Mouse (Mus musculus): Measurements from ENCODE around the gene Cd63.

Cd63 gene

DNA sequence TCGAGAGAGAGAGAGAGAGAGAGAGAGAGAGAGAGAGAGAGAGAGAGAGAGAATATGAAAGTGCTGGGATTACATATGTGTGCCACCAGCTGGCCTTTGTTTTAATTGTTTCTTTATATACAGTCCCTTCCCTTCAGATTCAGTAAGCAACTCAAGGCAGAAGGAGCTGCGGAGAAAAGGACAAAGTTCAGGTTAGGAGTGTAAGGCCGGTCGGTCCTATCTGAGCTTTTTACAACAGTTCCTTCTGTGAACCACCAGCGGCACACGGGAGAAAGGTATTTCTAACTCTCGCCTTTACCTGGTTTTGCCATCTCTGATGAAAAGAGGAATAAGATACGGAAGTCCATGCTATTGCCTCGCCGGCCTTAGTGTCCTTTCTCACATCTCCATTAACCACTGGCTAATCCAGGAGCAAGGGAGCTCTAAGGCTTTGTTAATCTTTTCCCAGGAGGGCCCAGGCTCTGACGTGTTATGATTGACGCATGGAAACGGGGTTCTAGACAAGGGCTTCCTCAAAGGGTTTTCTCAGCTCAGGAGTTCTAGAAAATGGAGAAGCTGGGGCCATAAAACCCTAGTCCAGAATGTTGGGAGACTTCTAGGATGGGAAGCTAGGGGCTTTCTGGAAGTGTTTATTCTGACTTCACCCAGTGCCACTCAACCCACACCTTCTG is 8.1 kb downstream of the Cd63 start:
- DNase-seq = peak in 1 of 2 experiments; percentile 58

DNA sequence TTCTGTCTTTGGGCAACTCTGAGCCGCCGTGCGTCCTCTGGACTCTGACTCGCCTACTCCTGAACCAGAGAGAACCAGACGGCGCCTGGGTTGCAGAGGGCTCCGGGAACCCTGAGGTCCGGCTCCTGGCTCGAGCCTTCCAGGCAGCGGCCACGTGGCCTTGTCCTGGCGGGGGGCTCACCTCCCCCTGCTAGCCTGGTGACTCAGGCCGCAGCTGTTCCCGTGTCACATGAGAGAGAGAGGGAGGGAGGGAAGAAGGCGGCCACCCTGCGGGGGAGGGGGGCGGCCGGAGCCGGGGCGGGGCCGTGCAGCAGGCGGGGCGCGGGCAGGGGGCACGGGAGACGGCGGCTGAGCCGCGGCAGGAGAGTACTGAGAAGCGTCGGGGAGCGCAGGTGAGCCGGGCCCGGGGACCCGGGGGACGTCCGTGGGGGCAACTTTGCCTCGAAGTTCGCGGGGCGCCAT is 8.8 kb downstream of the Cd63 start:
- peak; percentile 90 to 95 for DNase-seq

DNA sequence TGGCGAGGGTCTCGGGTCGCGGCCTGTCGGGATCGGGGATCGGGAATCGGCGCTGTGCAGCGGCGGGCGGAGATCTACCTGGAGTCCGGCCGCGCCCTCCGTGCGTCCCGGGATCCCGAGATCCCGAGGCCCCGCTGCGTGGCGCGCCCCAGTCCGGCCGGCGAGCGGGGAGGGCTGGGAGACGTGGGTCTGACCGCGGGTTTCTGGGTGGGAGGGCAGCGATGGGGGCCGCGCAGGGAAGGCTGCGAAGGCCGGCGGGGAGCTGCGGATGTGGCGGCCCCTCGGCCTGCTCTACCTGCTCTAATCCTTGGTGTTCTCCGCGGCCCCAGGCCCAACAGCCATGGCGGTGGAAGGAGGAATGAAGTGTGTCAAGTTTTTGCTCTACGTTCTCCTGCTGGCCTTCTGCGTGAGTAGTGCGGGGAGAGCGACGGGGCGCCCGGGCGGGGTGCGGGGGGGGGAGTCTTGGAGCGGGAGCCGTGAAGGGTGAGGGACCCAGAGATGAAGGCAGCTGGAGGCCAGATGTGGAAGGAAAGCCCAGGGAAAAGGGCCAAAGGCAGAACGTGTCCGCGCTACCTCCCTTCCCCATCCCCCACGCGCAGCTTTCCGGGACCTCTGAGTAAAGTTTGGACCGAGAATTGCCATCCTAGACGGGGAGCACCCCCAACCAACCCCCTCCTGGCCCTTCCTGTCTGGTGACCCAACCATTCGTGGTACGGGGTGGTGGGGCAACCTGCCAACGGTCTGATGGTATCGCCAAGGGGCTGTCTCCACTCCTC is 9.5 kb downstream of the Cd63 start:
- DNase-seq = peak; percentile 70 to 76

DNA sequence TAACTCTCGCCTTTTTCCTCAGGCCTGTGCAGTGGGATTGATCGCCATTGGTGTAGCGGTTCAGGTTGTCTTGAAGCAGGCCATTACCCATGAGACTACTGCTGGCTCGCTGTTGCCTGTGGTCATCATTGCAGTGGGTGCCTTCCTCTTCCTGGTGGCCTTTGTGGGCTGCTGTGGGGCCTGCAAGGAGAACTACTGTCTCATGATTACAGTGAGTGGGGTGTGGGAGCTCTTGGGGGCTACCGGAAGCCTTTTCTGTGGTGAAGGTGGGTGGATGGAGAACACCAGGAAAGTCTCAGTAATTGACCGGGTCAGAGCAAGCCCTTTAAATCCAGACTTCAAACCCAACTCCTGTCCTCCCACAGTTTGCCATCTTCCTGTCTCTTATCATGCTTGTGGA is 10.6 kb downstream of the Cd63 start:
- DNase-seq = no peak

DNA sequence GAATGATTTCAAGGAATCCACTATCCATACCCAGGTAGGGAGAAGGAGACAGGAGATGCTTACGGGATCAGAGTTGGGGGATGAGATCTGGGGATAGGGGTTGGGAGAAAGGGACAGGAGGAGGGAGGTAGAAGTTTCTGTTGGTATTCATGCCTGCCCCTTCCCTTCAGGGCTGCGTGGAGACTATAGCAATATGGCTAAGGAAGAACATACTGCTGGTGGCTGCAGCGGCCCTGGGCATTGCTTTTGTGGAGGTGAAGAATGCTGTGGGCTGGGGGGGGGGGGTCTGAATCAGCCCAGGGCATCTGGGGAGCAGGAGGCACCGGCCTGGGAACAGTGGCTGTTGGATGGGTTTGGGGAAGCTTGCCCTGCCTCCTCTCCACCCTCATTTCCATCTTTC is 11.5 kb downstream of the Cd63 start:
- DNase-seq = no peak

DNA sequence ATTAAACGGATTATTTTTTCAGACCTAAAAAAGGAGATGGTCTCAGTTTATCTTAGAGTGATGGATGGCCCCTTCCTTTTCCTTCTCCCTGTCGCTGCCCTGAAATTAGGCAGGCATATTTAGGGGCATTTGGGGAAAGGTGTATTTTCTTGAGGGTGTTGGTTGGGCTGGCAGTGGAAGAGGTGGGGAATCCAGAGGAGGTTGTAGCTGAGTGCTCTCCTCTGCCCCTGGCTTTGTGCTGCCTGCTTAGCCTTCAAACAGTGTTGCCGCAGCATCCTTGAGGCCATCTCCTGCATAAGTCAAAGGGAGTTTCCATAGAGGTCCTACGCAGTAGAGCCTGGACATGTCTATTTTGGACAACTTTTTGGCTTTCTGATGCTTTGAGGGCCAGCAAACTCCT is 12.0 kb downstream of the Cd63 start:
- no peak for DNase-seq

DNA sequence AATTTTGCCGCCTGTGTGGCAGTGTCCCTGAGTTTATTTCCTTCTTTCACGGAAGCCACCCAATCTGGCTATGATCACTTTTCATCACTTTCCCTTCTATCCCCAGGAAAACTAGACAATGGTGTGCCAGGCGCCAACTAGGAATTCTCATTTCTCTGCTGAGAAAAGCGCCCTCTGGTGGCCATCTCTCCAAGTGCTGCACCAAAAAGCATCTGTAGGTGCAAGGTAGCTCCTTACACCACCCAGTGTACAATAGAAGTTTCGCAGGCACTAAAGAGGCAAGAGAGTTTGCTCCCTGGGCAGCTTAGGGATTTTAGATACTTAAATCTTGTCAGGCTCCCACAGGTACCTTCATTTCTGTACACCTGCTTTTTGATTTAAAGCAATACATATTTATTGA is 12.4 kb downstream of the Cd63 start:
- peak; percentile 96 for DNase-seq

DNA sequence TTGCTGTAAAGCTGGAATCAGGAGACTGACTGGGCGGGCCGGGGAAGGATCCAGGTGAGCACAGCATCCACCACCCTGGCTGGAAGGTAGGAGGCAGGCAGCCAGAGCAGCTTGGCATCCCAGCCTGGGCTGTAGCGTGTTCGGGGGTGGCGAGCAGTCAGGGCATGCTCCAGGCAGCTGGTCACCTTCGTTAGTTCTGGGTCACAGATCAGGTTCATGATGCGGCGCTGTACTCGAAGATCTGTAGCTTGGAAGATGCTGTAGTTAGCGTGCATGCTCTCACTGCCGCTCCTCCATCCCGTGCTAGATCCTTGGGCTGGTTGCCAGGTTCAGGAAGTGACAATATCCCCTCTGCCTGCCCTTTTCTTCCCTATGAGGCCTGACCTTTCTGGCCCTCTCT is 12.9 kb downstream of the Cd63 start:
- DNase-seq = peak in 1 of 2 experiments; percentile 30

DNA sequence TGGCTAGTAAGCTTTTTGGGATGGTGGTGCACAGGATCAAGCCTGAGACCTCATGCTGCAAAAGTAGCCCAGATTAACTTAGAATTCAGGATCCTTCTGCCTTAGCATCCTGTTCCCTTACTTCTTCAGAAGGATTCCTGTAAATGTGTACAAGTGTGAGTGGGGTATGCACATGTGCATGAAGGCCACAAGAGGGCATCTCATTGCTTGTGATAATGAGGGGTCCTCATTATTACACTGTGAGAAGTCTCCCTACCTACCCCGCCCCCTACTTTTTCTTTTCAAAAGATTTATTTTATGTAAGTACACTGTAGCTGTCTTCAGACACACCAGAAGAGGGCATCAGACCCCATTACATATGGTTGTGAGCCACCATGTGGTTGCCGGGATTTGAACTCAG is 14.8 kb downstream of the Cd63 start:
- DNase-seq = no peak

DNA sequence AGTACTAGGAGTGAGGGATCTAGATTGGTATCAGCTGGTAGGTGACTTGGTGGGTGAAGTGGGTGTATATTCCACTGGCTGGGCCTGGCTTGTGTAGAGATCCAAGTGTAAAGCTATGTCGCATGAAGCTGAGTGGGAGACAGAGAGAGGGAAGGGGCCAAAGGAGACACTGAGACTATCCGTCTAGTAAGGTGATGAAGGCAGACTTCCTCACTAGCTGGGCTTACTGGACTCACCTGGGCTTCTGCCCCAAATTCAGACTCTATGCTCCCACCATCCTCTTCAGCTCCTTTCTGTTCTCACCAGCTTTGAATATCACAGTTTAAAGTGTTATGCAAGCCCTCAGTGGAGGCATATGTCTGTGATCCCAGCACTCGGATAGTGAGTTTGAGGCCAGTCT is 15.9 kb downstream of the Cd63 start:
- DNase-seq = no peak

DNA sequence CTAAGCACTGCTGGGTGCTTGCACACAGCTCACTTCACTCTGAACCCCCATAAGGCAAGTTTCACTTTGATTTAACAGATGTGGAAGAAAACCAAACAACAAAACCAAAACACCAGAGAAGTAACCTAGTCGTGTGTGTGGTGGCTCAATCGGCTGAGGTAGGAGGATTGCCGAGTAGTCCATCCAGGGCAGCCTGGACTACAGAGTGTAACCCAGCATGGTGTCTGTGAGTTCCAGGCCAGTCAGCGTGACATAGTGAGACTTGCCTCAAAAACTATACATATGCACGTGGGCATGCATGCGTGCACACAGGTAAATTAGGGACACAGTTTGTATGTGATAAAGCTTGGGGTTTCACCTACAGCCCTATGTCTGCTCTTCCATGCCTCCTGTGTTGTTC is 16.6 kb downstream of the Cd63 start:
- DNase-seq = no peak

DNA sequence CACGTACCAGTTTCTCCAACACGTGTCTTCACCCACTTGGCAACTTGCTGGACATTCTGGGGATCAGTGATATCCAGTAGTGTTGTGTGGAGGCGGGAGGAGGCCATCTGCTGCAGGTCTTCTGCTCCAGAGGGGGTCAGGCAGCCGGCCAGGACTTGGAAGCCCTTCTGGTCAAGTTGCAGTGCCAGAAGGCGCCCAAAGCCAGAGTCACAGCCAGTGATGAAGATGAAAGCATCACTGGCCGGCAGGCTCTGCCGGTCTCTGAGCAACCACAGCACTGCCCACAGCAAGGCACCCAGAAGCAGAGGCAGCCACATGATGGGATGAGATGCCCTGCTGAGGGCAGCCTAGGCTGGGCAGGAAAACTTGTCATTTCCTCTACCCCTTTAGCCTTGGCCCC is 17.5 kb downstream of the Cd63 start:
- DNase-seq = peak in 1 of 2 experiments; percentile 42

DNA sequence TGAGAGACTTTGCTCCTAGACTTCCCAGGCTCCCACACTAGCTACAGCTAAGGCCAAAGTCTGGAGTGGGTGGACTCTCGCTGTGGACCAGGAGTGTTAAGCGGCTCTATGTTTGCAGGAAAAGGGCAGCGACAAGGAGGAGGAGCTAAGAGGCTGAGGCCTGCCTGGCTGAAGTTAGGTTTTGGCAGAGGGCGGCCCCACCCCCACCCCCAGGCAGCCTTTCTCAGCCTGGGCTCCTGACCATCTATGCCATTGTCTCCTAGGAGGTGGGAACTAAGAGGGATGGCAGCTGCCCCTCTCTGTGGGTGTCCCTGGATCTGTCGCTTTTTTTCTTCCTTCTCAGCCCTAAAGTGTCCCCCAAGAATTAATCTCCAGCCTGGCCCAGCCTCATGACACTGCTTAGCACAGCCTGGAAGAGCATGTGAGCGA is 18.4 kb downstream of the Cd63 start:
- peak; percentile 59 to 76 for DNase-seq

DNA sequence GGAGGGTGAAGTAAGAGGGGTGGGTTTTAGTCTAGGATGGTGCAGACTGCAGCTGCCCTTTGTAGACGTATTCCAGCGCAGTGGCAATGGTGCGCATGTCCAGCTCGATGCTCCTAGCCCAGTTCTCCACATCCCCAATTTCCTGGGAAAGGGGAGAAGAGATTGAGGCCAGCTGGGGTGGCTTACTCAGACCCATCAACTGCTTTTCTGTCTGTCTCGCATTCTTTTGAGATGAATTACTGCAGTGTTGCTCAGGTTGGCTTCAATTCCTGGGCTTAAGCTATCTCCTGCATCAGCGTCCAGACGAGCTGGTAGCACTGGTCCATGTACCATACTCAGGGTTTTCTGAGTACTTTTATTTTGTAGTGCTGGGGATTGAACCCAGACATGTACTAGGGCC is 19.2 kb downstream of the Cd63 start:
- no peak for DNase-seq

DNA sequence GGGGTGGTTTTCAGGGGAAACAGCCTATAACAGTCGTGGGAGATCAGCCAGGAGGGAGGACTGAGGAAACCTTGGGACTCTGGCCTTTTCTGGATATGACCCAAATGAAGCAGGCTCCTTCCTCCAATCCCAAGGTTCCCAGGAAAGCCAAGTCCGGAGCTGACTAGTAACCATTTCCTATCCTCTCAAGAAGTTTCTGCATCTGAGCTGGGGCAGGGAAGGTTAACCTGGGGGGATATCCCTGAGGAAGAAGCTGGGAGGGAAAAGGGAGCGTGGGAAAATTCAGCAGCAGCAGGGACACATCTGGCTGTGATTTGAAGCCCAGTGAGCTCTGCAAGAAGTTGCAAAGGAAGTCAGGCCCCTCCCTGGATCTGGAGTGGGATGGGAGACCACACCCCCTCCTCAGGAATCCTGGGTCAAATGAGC is 20.0 kb downstream of the Cd63 start:
- DNase-seq = peak; percentile 50 to 65

DNA sequence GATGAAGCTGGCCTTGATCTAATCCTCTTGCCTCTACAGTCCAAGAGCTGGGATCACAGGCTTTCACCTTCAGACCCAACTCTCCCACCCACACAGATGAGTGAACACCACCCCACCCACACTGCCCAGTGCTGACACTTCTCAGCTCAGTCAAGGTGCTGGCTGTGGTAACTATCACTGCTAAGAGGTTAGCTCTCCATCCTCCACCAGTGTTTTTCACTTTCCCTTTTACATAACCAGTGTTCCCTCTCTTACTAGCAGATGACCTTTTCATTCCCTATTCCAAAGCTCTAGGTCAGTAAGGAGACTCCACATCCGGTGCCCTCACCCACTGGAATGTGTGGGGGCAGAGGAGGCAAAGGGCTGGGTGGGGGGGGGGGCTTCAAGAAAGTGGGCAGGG is 20.5 kb downstream of the Cd63 start:
- DNase-seq = no peak

DNA sequence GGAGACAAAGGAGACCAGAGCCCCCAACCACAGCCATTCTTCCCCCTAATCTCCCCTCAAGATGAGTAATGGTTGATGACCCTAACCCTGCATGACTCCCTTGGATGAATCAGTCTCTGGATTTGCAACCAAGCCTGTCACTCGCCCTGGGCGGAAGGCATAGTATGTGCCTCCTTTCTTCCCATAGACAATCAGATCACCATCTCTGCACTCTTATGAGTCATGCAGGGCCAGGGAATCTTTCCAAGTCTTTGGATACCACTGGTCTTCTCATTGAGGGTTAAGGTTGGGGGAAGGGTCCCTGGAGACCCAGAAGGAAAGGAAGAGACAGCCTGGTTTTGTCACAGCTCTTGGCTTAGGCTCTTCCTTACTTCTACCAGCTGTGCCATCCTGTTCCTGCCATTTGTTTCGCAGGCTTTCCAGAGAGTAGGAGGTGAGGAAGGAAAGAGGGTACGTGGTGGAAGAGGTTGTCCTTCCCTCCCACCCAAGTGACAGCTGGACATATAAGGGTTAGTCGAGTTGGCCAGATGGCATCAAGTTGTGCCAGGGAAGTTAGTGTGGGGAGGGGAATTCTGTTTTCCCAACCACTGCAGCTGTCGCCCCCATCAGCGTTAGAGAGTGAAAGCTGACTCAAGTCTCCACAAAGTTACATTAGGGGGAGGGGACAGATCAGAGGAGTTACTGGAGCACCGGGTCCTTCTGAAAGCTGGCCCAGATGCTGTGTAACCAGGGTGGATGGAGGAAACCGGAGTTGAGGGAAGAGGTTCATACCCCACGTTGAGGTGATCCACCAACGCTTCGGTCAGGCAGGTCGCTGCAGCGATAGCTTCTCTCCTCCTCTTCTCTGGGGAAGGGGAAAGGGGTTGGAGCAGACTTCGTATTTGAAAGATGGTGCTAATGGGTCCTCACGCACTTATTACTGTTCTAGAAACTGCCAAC is 21.4 kb downstream of the Cd63 start:
- no peak for DNase-seq

DNA sequence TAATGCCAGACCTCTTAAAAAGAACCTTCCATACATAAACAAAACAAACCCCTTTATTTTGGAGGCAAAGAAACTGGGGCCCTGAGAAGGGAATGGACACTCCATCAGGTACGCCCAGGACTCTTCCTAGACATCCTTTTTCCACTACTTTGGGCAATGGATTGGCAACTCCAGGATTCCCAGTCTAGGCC is 21.9 kb downstream of the Cd63 start, which contains the start of gene Rdh5:
Gene Rdh5, minus strand, starts transcription at position 67 of the 191 bp plus-strand sequence.
- DNase-seq = no peak

DNA sequence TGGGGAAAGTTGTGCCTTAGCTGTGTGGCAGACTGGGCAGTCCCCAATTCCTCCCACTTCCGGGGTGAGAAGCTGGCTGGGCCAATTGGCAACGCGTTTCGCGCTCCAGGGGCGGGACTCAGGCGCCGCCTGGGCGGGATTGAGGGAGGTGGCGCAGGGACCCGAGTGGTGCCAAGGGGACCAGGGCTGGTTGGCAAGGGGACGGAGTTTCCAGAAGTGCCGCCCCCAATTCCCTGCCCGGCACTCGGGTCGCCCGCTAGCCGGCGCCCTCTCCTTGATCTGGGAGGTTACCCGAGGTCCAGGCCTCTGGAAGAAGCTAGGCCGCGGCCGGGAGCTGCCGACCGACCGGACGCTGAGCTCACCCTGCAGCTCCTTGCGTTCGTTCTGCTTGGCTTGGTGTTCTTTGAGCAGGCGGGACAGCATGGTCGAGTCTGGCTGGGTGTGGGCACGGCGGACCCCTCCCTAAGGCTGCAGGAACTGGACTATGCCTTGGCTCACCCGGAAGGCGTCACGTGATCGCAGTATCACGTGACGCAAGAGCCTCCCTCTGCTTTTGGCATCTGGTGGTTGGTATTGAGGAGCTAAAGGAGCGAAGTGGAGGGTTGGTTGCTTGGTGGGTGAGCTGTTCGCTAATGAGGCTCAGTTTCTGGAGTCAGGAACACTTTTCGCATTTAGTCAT is 22.4 kb downstream of the Cd63 start:
- DNase-seq = peak; percentile 95 to 96

DNA sequence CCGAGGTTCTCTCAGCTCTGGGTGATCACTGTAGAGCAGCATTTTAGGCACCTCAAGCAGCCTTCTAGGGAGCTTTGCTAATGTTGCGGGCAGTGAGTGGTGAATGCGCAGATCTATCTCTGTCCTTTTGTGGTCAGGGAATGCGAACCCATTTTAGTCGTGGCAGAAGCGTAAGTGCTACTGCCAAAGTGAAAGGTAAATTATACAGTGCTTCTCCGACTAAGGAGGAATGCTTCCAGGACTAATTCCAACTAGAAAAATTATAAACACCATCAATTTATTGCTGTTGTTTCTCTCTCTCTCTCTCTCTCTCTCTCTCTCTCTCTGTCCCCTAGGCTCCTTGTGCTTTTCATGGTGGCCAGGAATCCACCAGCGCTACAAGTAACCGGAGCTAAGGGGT is 23.1 kb downstream of the Cd63 start, which contains the start of gene Bloc1s1:
Gene Bloc1s1, minus strand, starts transcription at position 101 of the 400 bp plus-strand sequence.
- DNase-seq = no peak

DNA sequence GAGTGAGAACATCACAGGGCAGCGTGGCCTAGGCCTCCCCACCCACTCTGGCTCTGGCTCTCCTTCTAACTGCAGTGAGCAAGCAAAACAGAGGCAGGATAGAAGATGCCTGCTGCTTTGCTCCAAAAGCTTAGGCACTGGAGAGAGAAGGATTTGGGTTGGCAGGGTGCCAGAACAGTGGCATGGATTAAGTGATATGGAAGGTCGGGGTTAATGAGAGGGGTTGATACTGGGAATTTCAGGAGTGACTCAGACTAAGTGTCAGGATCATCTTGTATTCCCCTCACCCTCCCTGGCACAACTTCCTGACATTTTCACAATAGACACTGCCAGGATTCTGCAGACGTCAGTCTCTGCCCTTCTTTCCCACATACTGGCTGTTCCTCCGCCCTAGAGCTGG is 27.6 kb downstream of the Cd63 start:
- DNase-seq = no peak

DNA sequence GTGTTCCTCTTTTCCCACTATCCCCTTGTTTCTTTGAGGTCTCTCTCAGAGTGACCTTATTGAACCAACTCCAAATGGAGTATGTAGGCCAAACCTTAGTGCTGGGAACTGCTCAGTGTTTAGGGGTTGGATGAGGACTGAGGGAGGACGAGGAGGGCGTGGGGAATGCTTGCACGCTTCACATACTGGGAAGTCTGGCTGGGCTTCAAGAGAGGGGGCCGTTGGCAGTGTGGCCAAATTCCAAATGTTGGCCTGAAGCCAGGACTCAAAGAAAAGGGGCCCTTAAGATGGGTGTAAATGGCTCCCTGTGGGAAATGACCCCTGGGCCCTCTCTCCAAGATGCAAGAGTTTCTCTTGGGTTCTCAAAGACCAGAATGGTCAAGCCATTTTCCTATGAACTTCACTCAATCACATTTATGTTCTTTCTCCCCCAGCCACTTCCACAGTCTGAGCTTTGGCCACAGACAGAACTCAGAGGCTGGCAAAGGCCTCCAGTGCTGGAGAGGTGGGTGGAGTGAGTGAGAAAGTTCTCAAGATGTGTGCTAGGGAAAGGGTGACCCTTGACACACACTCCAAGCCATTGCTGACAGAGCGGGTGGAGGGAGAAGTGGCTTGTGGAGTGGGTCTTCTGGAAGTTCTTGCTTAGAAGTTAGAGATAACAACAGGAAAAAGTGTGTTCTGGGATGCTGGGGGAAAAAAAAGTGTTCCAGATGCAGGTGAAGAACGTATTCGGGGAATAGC is 29.0 kb downstream of the Cd63 start:
- DNase-seq = no peak
